Mouse (Mus musculus) midbrain, embryonic 13.5 days (tissue): Measurements from ENCODE around the gene Map3k6. TPM values are rescaled to one million over a fixed set of nuclear protein-coding genes. Genes with fewer than 3 reads are reported as not detected.

ENCODE experiments used
- ATAC-seq: fragments of 200-750 bp; cut with Nextera tagmentation; 2 replicates; pipeline ENCODE4 v1.8.0; 2017; ENCODE audit warnings: mild to moderate bottlenecking, moderate TSS enrichment, moderate library complexity
- H3K27ac ChIP-seq: fragments of 300-500 bp; sonication (generic); 2 replicates; pipeline ENCODE4 v1.5.1; 2015; ENCODE audit warnings: inconsistent platforms, mild to moderate bottlenecking, moderate library complexity
- H3K27me3 ChIP-seq: fragments of 300-500 bp; sonication (generic); 2 replicates; pipeline ENCODE4 v1.6.1; 2015; ENCODE audit warnings: mild to moderate bottlenecking, inconsistent platforms
- H3K36me3 ChIP-seq: fragments of 300-500 bp; sonication (generic); 2 replicates; pipeline ENCODE4 v1.6.1; 2015; ENCODE audit warnings: mild to moderate bottlenecking, inconsistent platforms
- H3K4me1 ChIP-seq: fragments of 300-500 bp; sonication (generic); replicated peaks from 2 replicates; pipeline ENCODE4 v1.6.1; 2015; ENCODE audit warnings: inconsistent platforms
- H3K4me2 ChIP-seq: fragments of 300-500 bp; sonication (generic); replicated peaks from 2 replicates; pipeline ENCODE4 v1.6.1; 2015; ENCODE audit warnings: moderate library complexity, mild to moderate bottlenecking, inconsistent platforms
- H3K4me3 ChIP-seq: fragments of 300-500 bp; sonication (generic); replicated peaks from 2 replicates; pipeline ENCODE4 v1.5.1; 2015; ENCODE audit warnings: mild to moderate bottlenecking, inconsistent platforms
- H3K9ac ChIP-seq: fragments of 300-500 bp; sonication (generic); replicated peaks from 2 replicates; pipeline ENCODE4 v1.6.1; 2015; ENCODE audit warnings: mild to moderate bottlenecking, inconsistent platforms
- H3K9me3 ChIP-seq: fragments of 300-500 bp; sonication (generic); 2 replicates; pipeline ENCODE4 v1.6.1; 2016; ENCODE audit warnings: mild to moderate bottlenecking, inconsistent platforms
- WGBS: fragments of 180-500 bp; shearing (Covaris S2); methylation state at CpG from one replicate; pipeline ENCODE4 v1.1.7; 2015; 5-methylcytosine and 5-hydroxymethylcytosine counted together
- polyA plus RNA-seq: library from polyadenylated mRNA; unstranded; fragments of >200 nt; fragmentation: Nextera tagmentation; extraction: Ambion mirVana; gene quantifications from 2 replicates; pipeline ENCODE4 v1.2.1, GENCODE M21; 2015

Gene Map3k6
- polyA plus RNA-seq, 1 experiment from 2014 or later, result 2.3 TPM

GRCm38 (mm10) chr4:133257798-133258408 lies 17.3 kb downstream of the Map3k6 start:
- no peaks in the 10 kb centered on the region for H3K4me1 ChIP-seq
- no peak overlapping the region for H3K4me2 ChIP-seq
- H3K4me3 ChIP-seq, result no peak overlapping the region
- no peak for ATAC-seq
- H3K27ac ChIP-seq, result no peak overlapping the region
- H3K9me3 ChIP-seq, result no peaks in the 10 kb centered on the region
- 85% methylated on average over 12 of the region's 12 CpGs for WGBS
- H3K9ac ChIP-seq, result no peak overlapping the region
- peaks cover under 1% of the 10 kb centered on the region; the same call in 1 of the 2 replicates for H3K36me3 ChIP-seq
- peaks cover 43% of the 10 kb centered on the region for H3K27me3 ChIP-seq

GRCm38 (mm10) chr4:133261641-133262374 lies 21.2 kb downstream of the Map3k6 start:
- Histone ChIP-seq H3K9me3 (0 out of 2 replicates have a peak, but pooled peaks cover 7% of the 10 kb centered on the region), H3K4me1 (no peaks in the 10 kb centered on the region), H3K4me3 (no peak overlapping the region), H3K36me3 (peaks cover 39% of the 10 kb centered on the region), H3K27me3 (peaks cover 13% of the 10 kb centered on the region), H3K27ac (no peak overlapping the region), H3K9ac (no peak overlapping the region), H3K4me2 (no peak overlapping the region)
- 57% methylated on average over 10 of the region's 10 CpGs for WGBS
- ATAC-seq, result no peak

GRCm38 (mm10) chr4:133262375-133262765 lies 21.8 kb downstream of the Map3k6 start:
- Histone ChIP-seq H3K27me3 (peaks cover 8% of the 10 kb centered on the region), H3K9me3 (0 out of 2 replicates have a peak, but pooled peaks cover 7% of the 10 kb centered on the region), H3K4me3 (no peak overlapping the region), H3K4me2 (no peak overlapping the region), H3K4me1 (no peaks in the 10 kb centered on the region), H3K36me3 (peaks cover 45% of the 10 kb centered on the region), H3K27ac (no peak overlapping the region), H3K9ac (no peak overlapping the region)
- WGBS, result 70% methylated on average over 7 of the region's 7 CpGs
- ATAC-seq, result no peak

- Histone ChIP-seq H3K27ac (no peak within 1 kb of the TSS), H3K9me3 (0 out of 2 replicates have a peak, but pooled peaks cover 7% of the 10 kb centered on the region), H3K36me3 (peaks cover 50% of the 10 kb centered on the region), H3K4me1 (no peaks in the 10 kb centered on the region), H3K27me3 (0 out of 2 replicates have a peak, but pooled peaks cover 3% of the 10 kb centered on the region), H3K4me3 (no peak within 1 kb of the TSS), H3K9ac (no peak within 1 kb of the TSS), H3K4me2 (no peak within 1 kb of the TSS)
- 44% methylated on average over 7 of the region's 7 CpGs for WGBS
- no peak for ATAC-seq
Observed at GRCm38 (mm10) chr4:133262882-133263281, 22.3 kb downstream of the Map3k6 start, which contains the start of gene Sytl1. TSS of gene Sytl1 (minus strand) at chr4:133263113.

GRCm38 (mm10) chr4:133263756-133264155 lies 23.1 kb downstream of the Map3k6 start:
- Histone ChIP-seq H3K27ac (no peak overlapping the region), H3K4me1 (no peaks in the 10 kb centered on the region), H3K27me3 (no peaks in the 10 kb centered on the region), H3K4me2 (no peak overlapping the region), H3K9ac (no peak overlapping the region), H3K36me3 (peaks cover 59% of the 10 kb centered on the region), H3K9me3 (0 out of 2 replicates have a peak, but pooled peaks cover 7% of the 10 kb centered on the region), H3K4me3 (no peak overlapping the region)
- ATAC-seq, result no peak
- WGBS, result 98% methylated on average over 5 of the region's 5 CpGs

GRCm38 (mm10) chr4:133264559-133264958 lies 23.9 kb downstream of the Map3k6 start:
- Histone ChIP-seq H3K9ac (no peak overlapping the region), H3K27ac (no peak overlapping the region), H3K9me3 (0 out of 2 replicates have a peak, but pooled peaks cover 7% of the 10 kb centered on the region), H3K4me2 (no peak overlapping the region), H3K36me3 (peaks cover 67% of the 10 kb centered on the region), H3K4me3 (no peak overlapping the region), H3K27me3 (no peaks in the 10 kb centered on the region), H3K4me1 (no peaks in the 10 kb centered on the region)
- WGBS, result 100% methylated on average over 2 of the region's 2 CpGs
- no peak for ATAC-seq

- H3K27me3 ChIP-seq, result no peaks in the 10 kb centered on the region
- no peak overlapping the region for H3K4me2 ChIP-seq
- H3K4me1 ChIP-seq, result no peaks in the 10 kb centered on the region
- no peak overlapping the region for H3K9ac ChIP-seq
- no peak overlapping the region for H3K4me3 ChIP-seq
- H3K9me3 ChIP-seq, result 0 out of 2 replicates have a peak, but pooled peaks cover 7% of the 10 kb centered on the region
- no peak for ATAC-seq
- 96% methylated on average over 3 of the region's 3 CpGs for WGBS
- no peak overlapping the region for H3K27ac ChIP-seq
- H3K36me3 ChIP-seq, result peaks cover 74% of the 10 kb centered on the region
Observed at GRCm38 (mm10) chr4:133265297-133265696, 24.7 kb downstream of the Map3k6 start.

GRCm38 (mm10) chr4:133265759-133266158 lies 25.1 kb downstream of the Map3k6 start:
- no peak for ATAC-seq
- Histone ChIP-seq H3K4me3 (no peak overlapping the region), H3K9ac (no peak overlapping the region), H3K4me2 (no peak overlapping the region), H3K27me3 (no peaks in the 10 kb centered on the region), H3K36me3 (peaks cover 77% of the 10 kb centered on the region), H3K4me1 (no peaks in the 10 kb centered on the region), H3K27ac (no peak overlapping the region), H3K9me3 (0 out of 2 replicates have a peak, but pooled peaks cover 7% of the 10 kb centered on the region)
- 95% methylated on average over 4 of the region's 4 CpGs for WGBS

GRCm38 (mm10) chr4:133266248-133266880 lies 25.7 kb downstream of the Map3k6 start:
- Histone ChIP-seq H3K4me2 (no peak overlapping the region), H3K4me3 (no peak overlapping the region), H3K36me3 (peaks cover 81% of the 10 kb centered on the region), H3K27me3 (no peaks in the 10 kb centered on the region), H3K27ac (no peak overlapping the region), H3K9me3 (0 out of 2 replicates have a peak, but pooled peaks cover 7% of the 10 kb centered on the region), H3K4me1 (no peaks in the 10 kb centered on the region), H3K9ac (no peak overlapping the region)
- ATAC-seq, result no peak
- 96% methylated on average over 12 of the region's 12 CpGs for WGBS

- Histone ChIP-seq H3K27ac (no peak overlapping the region), H3K36me3 (peaks cover 71% of the 10 kb centered on the region), H3K9ac (no peak overlapping the region), H3K9me3 (0 out of 2 replicates have a peak, but pooled peaks cover 7% of the 10 kb centered on the region), H3K4me3 (no peak overlapping the region), H3K4me1 (no peaks in the 10 kb centered on the region), H3K27me3 (no peaks in the 10 kb centered on the region), H3K4me2 (no peak overlapping the region)
- ATAC-seq, result no peak
- 95% methylated on average over 3 of the region's 3 CpGs for WGBS
Observed at GRCm38 (mm10) chr4:133268931-133269330, 28.3 kb downstream of the Map3k6 start.

- Histone ChIP-seq H3K4me3 (no peak overlapping the region), H3K4me1 (no peaks in the 10 kb centered on the region), H3K36me3 (peaks cover 64% of the 10 kb centered on the region), H3K27me3 (no peaks in the 10 kb centered on the region), H3K4me2 (no peak overlapping the region), H3K27ac (no peak overlapping the region), H3K9me3 (0 out of 2 replicates have a peak, but pooled peaks cover 1% of the 10 kb centered on the region), H3K9ac (no peak overlapping the region)
- no peak for ATAC-seq
- WGBS, result 95% methylated on average over 3 of the region's 3 CpGs
Observed at GRCm38 (mm10) chr4:133269596-133269995, 29.0 kb downstream of the Map3k6 start.

GRCm38 (mm10) chr4:133270929-133271328 lies 30.3 kb downstream of the Map3k6 start:
- WGBS, result 91% methylated on average over 9 of the region's 9 CpGs
- H3K36me3 ChIP-seq, result peaks cover 51% of the 10 kb centered on the region

More at GRCm38 (mm10) chr4:133270929-133271328, 30.3 kb downstream of the Map3k6 start:
- no peak for ATAC-seq
- Histone ChIP-seq H3K27me3 (no peaks in the 10 kb centered on the region), H3K4me2 (no peak overlapping the region), H3K9me3 (no peaks in the 10 kb centered on the region), H3K4me3 (no peak overlapping the region), H3K9ac (no peak overlapping the region), H3K27ac (no peak overlapping the region), H3K4me1 (peaks cover 12% of the 10 kb centered on the region)
